Mouse (Mus musculus): ENCODE measurements around the gene Ccn5.
A peak's percentile ranks its signal among the peaks of the same experiment; 100 is the strongest.

Ccn5 gene

DNA sequence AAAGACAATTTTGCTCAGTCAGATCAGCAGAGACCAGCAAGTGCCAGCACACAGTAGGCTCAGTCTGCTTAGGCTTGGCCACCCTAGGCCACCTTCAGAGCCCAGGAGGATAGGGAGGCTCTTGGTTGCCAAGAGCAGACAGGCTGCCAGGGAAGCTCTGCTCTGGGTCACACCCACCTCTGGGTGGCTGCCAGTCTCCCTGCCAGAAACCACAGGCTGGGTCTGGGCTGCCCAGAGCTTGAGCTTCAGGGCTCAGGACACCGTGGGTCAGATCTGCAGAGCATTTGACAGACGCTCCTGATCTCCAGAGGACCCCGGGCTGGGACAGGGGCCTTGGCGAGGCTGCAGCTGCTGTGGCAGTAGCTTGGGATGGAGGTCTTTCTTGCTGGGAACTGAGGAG, at the start of gene Ccn5:
Gene Ccn5, plus strand, starts transcription at position 255 of the 400 bp plus-strand sequence.
- no peak for DNase-seq (ENCODE audit: low spot score in 2 of 2)

DNA sequence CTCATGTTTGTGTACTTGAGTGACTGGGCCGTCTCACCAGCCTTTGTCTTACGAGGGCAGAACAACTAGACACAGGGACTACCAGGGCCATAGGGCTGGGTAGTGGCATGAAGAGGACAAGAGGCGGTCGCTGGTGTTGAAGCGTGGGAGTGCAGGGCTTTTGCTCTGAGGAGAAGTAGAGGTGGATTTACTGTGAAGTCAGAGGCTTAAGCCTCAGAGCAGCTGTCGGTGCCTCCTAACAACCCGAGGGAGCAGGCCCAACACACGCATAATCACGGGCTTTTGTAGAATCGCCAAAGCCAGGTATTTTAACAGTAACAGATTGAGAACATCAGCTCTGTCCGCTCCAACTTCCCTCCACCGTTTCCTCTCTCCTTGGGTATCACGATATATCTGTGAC, 44.0 kb upstream of the Ccn5 start:
- DNase-seq (ENCODE audit: low spot score in 2 of 2), result no peak

DNA sequence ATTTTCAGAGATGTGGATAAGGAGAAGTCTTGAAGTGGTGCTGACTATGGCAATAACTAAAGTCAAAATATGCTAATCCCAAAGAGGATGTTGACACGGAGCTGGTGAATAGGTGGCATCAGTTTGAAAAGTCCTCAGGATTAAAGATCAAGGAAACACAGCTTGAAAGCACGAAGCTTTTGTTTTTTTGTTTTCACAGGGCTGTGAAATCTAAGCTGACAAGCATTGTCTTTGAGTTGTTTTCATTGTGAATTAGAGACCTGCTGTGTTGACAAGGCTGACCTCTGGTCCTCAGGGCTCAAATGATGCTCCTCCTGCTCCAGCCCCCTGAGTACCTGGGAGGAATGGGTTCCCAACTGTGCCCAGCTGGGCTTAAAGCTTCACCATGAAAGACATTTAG, 43.6 kb upstream of the Ccn5 start:
- no peak for DNase-seq (ENCODE audit: low spot score in 2 of 2)

DNA sequence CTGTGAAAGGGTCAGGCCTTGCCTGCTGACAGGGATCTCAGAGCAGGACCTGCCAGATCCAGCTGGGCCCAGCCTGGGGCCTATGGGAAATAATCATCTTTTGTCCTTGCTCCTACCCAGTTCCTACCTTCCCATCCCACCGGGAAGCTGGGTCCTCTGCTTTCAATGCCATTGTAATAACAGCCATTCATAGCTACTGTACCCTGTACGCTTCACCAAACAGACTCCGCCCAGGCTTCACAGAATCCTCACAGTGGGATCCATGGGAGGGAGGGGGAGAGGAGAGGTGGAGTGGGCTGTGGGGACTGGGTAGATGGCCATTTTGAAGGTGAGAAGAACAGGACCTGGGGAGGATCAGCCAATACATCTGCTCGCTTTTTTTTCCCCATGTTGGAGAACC, 41.8 kb upstream of the Ccn5 start:
- no peak for DNase-seq (ENCODE audit: low spot score in 2 of 2)

DNA sequence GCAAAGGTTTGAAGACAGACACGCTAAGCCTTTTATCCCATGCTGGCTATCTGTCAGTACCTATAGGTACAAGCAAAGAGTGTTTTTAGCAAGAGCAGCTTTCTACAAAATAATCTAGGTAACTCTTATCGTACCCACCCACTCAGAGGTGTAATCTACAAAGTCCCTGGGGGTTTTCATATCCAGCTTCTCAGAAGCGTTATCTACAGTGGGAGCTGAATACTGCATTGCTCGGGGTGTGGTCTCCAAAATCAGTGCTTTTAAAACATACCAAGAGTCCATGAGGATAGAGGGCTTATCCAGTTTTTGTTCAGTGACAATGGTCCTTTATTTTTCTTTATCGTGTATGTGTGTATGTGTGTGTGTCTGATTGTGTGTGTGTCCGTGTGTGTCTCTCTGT, 37.3 kb upstream of the Ccn5 start:
- DNase-seq (ENCODE audit: low spot score in 2 of 2), result no peak

DNA sequence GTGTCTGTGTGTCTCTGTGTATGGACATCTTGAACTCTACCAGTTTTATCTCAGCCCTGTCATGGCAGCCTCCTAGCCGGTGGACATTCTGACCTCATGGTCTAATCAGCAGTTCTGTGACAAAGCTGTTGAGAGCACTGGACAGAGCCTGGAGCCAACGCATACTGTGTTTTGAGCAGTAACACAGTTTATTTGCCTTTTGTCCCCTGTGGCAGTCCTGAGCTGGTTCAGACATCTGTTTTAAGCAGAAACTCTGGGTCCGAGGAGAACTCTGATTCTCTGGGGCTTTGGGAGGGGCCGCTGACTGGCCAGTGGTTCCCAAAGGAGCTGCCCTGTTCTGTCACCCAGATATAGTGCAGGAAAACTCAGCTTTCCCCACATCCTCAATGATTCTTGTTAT, 36.8 kb upstream of the Ccn5 start:
- no peak for DNase-seq (ENCODE audit: low spot score in 2 of 2)

DNA sequence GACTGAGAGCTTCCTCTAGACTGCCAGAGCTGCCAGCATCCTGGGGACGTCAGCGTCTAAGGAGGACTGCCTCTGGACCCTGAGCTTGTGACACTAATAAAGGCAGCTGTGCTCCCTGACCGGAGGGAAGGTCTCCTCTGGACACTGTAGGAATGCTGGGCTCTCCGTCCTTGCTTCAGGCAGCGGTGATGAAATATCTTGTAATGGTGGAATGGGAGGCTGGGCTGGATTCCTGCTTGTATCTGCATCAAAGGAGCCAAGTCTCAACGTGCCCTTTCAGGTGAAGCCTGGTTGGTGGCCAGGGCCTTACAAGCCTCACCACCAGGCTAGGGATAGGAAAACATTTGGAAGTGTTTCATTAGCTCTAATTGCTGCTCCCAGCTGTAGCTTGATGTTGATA, 33.6 kb upstream of the Ccn5 start:
- no peak for DNase-seq (ENCODE audit: low spot score in 2 of 2)

DNA sequence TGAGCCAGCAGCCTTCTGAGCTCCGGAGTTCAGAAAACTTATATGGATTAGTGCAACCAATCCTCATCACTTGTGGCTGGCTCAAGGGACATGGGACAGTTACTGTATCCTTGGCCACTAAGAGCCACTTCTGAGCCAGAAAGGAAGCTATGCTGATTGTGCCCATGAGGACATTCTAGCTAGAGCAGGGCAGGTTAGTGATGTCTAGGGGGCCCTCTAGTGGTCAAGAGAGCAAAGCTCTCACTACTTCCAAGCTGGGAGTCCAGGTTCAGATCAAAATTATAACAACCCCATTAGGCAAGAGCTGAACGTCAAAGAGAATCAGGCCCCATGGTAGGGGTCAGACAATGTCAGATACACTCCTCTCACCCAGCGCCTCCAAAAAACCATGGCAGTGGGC, 33.0 kb upstream of the Ccn5 start:
- peak in 1 of 2 experiments; percentile 29 for DNase-seq (ENCODE audit: low spot score in 2 of 2)

DNA sequence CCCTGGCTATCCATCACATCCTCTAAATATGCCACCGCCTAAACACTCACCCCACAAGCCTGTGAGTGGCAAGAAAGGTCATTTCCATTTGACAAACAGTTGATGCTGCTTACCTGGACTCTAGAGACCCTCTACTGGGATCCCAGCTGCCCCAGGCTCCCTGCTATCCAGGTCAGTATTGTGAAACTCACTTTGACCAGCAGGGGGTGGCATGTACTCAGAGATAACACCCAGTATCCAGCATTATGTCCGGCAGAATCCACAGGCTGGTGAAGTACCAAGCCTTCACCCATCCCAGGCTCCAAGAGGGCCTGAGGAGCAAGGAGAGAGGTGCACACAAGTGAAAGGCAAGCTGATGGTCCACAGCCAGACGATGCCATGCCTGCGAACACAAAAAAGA, 32.2 kb upstream of the Ccn5 start:
- DNase-seq (ENCODE audit: low spot score in 2 of 2), result peak; percentile 43 to 76

DNA sequence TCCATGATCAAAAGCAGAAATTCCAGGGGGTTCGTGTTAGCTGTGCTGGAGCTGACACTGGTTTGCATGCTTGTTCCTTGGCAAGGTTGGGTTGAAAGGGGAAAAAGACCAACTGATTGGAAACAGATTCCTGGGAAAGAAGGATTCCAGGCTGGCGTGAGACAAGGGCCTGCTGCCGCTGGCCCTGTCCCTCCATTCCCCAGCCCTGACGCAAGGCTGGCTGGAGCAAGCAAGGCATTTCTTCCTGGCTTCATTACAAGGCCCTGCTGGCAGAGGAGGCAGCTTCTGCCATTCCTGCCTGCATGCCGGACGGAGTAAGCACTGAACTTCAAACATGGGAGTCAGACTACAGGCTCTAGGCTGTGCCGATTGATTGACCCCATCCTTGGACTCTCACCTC, 22.2 kb upstream of the Ccn5 start:
- no peak for DNase-seq (ENCODE audit: low spot score in 2 of 2)

DNA sequence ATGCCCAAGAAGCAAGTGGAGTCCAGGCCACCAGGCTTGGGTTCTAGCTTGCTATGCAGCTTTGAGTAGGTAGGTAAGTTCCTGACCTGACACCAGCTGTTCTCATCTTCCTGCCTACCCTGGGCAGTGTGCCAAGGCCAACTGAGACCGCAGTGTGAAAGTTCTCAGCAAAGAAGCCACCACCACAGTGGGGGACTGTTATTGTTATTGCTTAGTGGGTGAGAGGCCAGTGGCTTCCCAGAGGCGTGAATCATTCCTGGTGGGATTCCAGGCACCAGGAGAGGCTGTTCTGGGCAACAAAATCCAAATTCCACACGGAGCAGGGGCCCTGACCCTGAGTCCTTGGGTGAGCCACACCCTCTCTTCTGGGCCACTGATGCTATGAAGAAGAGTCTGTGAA, 19.8 kb upstream of the Ccn5 start:
- DNase-seq (ENCODE audit: low spot score in 2 of 2), result no peak

DNA sequence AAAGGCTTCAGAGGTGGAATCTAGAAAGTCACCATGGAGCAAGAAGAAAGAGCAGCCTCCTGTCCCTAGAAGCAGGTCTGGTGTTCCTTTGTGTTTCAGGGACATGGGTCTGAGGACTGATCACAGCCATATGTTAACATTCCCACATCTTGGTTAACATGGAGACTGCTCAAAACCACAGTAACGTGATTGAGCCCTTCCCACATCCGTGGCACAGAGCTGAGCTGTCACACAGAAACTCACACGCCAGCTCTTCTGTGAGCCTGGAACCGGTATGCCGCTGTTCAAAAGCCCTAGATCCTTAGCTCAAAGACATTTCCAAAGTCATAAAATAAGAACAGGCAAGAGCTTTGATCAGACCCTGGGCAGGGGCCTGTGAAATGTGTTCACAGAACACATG, 19.3 kb upstream of the Ccn5 start:
- DNase-seq (ENCODE audit: low spot score in 2 of 2), result no peak

DNA sequence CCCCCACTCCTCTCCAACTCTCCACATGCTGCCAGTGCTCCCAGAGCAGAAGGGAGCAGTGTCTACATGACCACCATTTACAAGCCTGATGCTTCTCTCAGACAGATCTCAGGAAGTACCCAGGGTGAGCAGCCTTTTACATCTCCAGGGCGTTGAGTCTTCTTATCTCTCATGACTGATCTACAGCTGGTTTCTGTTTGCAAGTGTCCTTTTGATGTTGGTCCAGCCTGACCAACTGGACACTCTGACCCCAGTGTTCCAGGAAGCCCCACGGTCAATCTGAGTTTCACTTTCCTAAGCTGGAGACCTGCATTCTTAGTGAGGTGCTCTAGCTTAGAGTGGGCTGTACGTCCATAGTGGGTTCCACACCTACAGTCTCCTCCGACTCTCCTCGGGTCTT, 16.8 kb upstream of the Ccn5 start:
- no peak for DNase-seq (ENCODE audit: low spot score in 2 of 2)

DNA sequence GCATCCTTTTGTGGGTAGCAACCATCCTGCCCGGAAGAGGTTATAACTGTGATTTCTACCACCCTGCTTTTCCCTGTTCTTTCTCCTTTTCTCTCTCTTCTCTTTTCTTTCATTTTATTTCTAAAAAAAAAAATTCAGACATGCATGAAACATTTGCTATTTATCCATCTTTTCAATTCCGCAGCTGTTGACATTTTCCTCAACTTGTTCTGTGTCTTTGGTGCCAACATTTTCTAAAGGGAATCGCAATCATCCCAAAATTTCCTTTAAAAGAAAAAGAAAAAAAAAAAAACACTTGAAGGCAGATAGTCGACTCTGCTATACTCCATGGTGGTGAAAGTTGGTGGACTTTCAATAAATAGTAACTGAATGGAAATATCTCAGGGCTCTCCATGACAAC, 11.5 kb upstream of the Ccn5 start:
- no peak for DNase-seq (ENCODE audit: low spot score in 2 of 2)

DNA sequence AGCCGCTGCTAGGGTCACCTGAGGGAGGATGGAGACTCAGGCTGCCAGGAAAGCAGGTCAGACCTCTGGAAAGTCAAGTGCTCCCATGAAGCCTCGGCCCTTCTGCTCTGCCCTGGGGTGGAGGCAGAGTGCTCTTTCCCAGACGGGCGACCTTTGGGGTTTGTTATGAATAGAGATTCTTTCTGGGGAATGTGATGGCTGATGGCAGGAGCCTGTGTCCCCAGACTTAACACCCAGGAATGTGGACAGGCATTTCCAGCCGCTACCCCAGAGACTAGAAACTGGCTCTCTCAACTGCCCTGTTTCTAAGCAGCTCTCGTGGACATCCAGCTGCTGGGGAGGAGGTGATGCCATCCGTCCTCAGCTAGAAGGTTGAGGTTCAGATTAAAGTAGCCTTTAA, 11.0 kb upstream of the Ccn5 start:
- DNase-seq (ENCODE audit: low spot score in 2 of 2), result no peak

DNA sequence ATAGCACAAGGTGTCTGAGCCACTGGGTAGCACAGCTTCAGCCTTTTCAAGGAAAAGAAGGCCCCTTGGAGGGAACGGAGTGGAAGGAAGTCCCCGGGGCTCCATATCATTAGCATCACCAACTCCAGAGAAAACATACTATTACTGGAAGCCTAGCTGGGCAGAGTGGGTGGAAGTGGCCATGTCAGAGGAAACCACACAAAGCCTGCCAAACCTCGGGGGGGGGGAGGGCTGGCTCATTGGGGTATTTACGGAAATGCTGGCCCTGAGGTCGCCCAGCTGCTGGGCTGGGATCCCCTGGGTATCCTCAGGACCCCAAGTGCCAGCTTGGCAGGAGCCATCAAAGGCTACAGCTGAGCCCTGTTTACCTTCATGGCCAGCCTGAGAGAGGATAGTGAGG, 7.6 kb upstream of the Ccn5 start:
- DNase-seq (ENCODE audit: low spot score in 2 of 2), result no peak

DNA sequence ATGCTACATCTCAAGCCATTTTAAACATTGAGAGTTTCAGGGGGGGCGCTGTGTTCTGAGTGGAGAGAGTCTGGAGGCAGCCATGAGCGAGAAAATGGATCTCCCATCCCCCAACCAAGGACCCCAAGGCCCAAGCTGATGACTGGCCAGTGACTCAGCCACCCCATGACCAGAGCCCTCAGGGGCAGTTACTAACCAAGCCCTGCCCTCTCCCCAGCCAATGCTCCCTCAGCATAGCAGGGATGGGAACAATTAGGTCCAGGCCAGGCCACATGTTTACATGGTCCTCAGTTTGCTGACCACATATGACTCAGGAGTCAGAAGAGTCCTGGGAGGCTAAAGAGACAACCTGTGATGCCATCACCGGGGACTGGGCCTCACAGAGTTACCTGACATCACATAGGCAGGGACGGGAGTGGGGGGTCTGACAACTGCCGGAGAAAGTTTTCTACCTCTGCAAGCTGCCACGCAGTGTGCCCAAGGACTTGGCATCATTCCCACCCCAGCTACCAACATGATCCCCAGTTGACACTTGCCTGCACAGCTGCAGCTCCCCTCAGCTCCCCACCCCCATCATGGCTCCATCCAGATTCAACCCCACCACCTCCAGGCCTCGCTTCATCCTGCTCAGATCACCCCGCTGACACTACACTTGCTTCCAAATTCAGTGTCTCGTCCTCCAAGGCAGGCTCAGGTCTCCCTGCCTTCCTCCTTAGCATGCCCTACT, 5.8 kb upstream of the Ccn5 start:
- DNase-seq (ENCODE audit: low spot score in 2 of 2), result no peak

DNA sequence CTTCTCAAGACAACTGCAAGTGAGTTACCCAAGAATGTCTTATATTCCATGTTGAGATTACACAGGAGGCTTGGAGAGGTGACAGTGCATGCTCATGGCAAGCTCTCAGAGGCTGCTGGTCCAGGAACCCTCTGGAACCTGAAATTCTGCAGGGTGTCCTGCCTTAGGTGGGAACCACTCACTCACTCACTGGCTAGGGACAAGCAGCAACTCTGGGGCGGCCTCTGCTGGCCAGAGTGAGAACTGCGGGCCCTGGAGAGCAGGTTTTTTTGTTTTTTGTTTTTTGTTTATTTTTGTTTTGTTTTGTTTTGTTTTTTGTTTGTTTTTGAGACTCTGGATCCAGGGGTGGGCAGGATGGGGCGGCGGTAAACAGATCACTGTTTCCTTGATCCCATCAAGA, 2.6 kb downstream of the Ccn5 start:
- peak; percentile 23 to 78 for DNase-seq (ENCODE audit: low spot score in 2 of 2)

DNA sequence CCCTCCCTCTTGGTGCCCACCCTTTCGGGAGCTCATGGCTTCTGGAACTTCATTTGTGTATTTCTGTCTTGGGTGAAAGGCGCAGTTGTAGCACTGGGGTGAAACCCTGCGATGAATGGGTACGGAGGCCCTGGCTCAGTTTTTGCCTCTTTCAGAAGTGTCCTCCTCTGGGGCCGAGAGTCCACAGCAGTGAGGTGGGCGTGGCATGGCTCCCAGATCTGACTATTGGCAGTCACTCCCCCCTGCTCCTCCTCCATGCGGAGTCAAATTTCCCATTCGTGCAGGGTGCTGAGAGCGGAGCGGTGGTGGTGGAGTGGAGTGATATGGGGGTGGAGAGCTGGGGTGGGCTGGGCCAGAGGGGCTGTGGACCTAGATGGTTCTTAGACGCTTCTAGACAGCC, 3.1 kb downstream of the Ccn5 start:
- DNase-seq (ENCODE audit: low spot score in 2 of 2), result no peak

DNA sequence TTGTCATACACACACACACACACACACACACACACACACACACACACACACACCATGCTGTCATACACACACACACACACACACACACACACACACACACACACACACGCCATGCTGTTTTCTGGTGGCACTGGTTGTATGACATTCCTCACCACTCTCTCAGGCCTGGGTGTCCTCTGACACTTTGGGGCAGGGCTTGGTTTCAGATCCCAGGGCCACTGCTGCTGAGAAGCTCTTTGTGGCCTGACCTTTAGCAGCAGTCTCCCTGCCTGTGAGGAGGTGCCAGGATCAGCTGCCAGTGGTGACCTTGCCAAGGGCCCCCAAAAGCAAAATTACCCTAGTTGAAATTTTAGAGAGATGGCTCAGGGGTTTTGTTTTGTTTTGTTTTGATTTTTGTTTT, 5.2 kb downstream of the Ccn5 start:
- DNase-seq (ENCODE audit: low spot score in 2 of 2), result no peak

DNA sequence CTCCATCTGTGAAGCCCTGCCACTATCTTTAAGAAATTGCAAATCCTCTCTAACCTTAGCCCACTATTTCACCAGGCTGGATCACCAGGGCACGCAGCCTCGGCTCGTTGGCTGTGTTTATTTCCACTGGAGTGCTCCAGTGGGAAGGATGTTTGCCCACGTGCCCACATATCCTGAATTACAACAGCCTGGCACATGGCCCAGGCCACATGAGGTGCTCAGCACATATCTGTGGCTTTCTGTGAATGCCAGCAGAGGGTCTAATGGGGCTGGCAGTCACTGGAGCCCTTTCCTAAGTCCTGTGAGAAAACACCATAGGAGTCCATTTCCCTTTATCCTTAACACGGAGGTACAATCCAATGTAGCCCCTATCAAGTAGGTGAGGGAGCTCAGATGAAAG, 5.8 kb downstream of the Ccn5 start:
- DNase-seq (ENCODE audit: low spot score in 2 of 2), result no peak

DNA sequence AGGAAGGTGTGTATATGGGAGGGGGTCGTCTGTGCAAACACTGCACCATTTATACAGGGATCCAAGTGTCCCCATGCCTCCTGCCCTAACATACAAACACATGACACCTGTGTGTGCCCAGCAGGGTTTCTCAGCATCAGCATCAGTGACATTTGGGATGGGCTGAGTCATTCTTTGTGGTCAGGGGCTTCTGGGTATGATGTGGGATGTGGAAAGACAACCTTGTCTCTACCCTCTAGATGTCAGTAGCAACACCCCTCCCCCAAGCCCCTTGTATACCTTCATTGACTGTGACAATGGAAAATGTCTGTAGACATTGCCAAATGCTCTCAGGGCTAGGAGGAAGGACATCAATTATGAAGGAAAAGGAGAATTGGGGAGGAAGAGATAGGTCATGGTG, 10.5 kb downstream of the Ccn5 start:
- no peak for DNase-seq (ENCODE audit: low spot score in 2 of 2)

DNA sequence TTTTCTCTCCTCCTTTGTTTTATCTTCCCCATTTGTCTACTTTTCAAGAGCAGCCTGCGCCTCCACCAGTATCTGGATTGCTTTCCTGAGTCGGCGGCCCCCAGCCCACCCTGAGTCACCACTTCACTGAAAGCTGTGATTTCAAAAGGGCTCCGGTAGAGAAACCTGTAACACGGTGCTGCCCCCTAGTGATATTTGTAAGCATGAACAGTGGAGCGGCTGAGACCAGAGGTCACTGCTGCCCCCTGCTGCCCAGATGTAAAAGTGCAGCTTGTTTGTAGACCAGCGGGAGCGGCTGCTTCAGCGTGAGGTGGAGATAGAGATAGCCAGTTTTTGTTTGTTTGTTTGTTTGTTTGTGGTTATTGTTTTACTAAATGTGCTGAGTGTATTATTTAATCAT, 17.4 kb downstream of the Ccn5 start:
- DNase-seq (ENCODE audit: low spot score in 2 of 2), result peak; percentile 63 to 87

DNA sequence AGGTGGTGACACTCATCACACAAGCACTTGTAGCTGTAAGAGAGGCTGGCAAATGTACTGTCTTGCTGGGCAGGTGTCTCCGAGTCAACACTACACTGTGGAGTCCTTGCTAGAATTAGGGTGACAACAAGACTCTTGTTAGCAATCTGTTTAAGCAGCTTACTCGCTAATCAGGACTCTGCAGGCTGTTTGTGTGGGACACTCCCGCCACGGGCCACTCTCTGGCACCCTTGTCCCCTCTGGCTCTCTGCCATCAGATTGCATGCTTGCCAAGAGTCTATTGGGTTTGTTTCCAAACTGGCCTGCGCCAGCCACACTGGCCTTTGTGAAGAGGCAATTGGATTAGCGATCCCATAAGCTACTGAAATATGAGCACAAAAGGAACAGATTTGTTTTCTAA, 18.9 kb downstream of the Ccn5 start:
- DNase-seq (ENCODE audit: low spot score in 2 of 2), result no peak

All from spleen, postnatal 4 days (tissue).